In the genomic region with DNA sequence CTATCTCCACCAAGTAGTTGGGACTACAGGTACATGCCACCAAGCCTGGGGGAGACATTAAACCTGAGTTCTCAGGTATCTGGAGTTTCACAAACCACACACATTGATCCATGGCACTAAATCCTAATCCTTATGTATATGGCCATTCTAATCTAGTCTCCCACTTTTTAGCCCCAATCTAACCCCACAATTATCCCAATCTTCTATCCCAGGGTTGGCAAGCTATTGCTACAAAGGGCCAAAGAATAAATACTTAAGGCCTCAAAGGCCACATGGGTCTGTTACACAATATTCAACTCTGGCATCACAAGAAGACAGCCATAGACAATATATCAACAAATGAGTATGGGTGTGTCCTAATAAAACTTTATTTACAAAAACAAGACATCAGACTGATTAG, we compare ENCODE assay signal across 27 mouse cellular contexts.
DNase-seq lines count a peak whose midpoint lies in the region; ATAC-seq and TF ChIP-seq lines count a peak whose summit lies in the region.
"Had no signal": no experiment of that assay in that cellular context is flagged by ENCODE, and none has a peak within 500 bp of the region (broad histone marks: within the 10 kb centered on the region; RNA-seq: fewer than 3 reads in every experiment).

No protein-coding gene starts in this region.

- peaks cover 3% of the 10 kb centered on the region; the same call in 1 of the 2 replicates for H3K4me1 ChIP-seq in liver, adult 2 months (ENCODE audit: control insufficient read depth, insufficient read depth, low read length)
- peaks cover 15% of the 10 kb centered on the region for H3K4me1 ChIP-seq in liver, postnatal 0 days (ENCODE audit: insufficient read depth)
- peaks cover 40% of the 10 kb centered on the region for H3K4me1 ChIP-seq in lung, embryonic 16.5 days (replicated peaks; ENCODE audit: control insufficient read depth, insufficient read depth, low read length)
- H3K4me1 ChIP-seq: forebrain, embryonic 13.5 days had no signal

- no peak overlapping the region for H3K4me2 ChIP-seq in liver, postnatal 0 days (ENCODE audit: low read depth, low read length)
- H3K4me2 ChIP-seq in lung, embryonic 16.5 days (ENCODE audit: low read depth, low read length) = no peak overlapping the region
- H3K4me2 ChIP-seq: embryonic facial prominence, embryonic 13.5 days; forebrain, embryonic 13.5 days; hindbrain, embryonic 12.5 days; hindbrain, embryonic 15.5 days had no signal

- DNase-seq in liver, adult 2 months (ENCODE audit: extremely low read depth, low read depth, low spot score) = peak; percentile 11
- DNase-seq in liver, postnatal 0 days = no peak
- no peak for DNase-seq in lung, postnatal 14 days
- peak; percentile 83 for DNase-seq in fat pad, adult 2 months (ENCODE audit: extremely low read depth, low read depth, low spot score)
- no peak for DNase-seq in ovary, postnatal 14 days (ENCODE audit: low spot score)
- DNase-seq: adrenal gland, adult 8-10 months; adrenal gland, postnatal 25 days; cerebellum, adult 11-12 months; cerebellum, adult 8-10 months; cerebellum, postnatal 10 days; cerebellum, postnatal 36 days; embryo, embryonic 11 days; gastrocnemius, postnatal 25 days; heart, adult 2 months; heart, postnatal 14 days had no signal

- H3K9me3 ChIP-seq in liver, postnatal 0 days (ENCODE audit: low read length) = no peaks in the 10 kb centered on the region
- H3K9me3 ChIP-seq in lung, embryonic 16.5 days (ENCODE audit: control insufficient read depth, low read length) = no peaks in the 10 kb centered on the region
- H3K9me3 ChIP-seq: embryonic facial prominence, embryonic 10.5 days; embryonic facial prominence, embryonic 13.5 days; forebrain, embryonic 10.5 days; forebrain, embryonic 13.5 days; heart, embryonic 10.5 days; heart, embryonic 13.5 days; hindbrain, embryonic 12.5 days; hindbrain, embryonic 15.5 days had no signal

- H3K9ac ChIP-seq in liver, adult 2 months (ENCODE audit: low read depth, low read length) = no peak overlapping the region
- H3K9ac ChIP-seq in liver, postnatal 0 days (replicated peaks) = no peak overlapping the region
- no peak overlapping the region for H3K9ac ChIP-seq in lung, embryonic 16.5 days (ENCODE audit: low read length)
- H3K9ac ChIP-seq: embryonic facial prominence, embryonic 13.5 days; forebrain, embryonic 13.5 days; heart, embryonic 13.5 days; hindbrain, embryonic 12.5 days; hindbrain, embryonic 15.5 days had no signal

- H3K36me3 ChIP-seq in liver, adult 2 months (ENCODE audit: control insufficient read depth, insufficient read depth, low read length) = no peaks in the 10 kb centered on the region
- H3K36me3 ChIP-seq in liver, postnatal 0 days (replicated peaks; ENCODE audit: insufficient read depth, low read length) = no peaks in the 10 kb centered on the region
- no peaks in the 10 kb centered on the region for H3K36me3 ChIP-seq in lung, embryonic 16.5 days (ENCODE audit: control insufficient read depth, insufficient read depth, low read length)
- H3K36me3 ChIP-seq: embryonic facial prominence, embryonic 10.5 days; forebrain, embryonic 10.5 days; hindbrain, embryonic 12.5 days; hindbrain, embryonic 15.5 days had no signal

- TF ChIP-seq CTCF in liver, adult 2 months (IDR thresholded peaks at IDR 0.05; ENCODE audit: low read depth, low read length) = no peak
- no peak for TF ChIP-seq CTCF in liver, postnatal 0 days (IDR thresholded peaks at IDR 0.05; ENCODE audit: low read depth)

- H3K27ac ChIP-seq in liver, adult 2 months (replicated peaks; ENCODE audit: insufficient read depth, low read depth, low read length) = no peak overlapping the region
- no peak overlapping the region for H3K27ac ChIP-seq in liver, postnatal 0 days (ENCODE audit: low read depth)
- peak overlapping the region; percentile 17; the same call in 1 of the 2 replicates for H3K27ac ChIP-seq in lung, embryonic 16.5 days (ENCODE audit: low read length)
- H3K27ac ChIP-seq: embryonic facial prominence, embryonic 10.5 days; forebrain, embryonic 10.5 days; forebrain, embryonic 13.5 days; hindbrain, embryonic 12.5 days; hindbrain, embryonic 15.5 days had no signal

- no peaks in the 10 kb centered on the region for H3K79me2 ChIP-seq in liver, adult 2 months (ENCODE audit: control insufficient read depth, insufficient read depth, low read length)

- no peaks in the 10 kb centered on the region for H3K27me3 ChIP-seq in liver, adult 2 months (ENCODE audit: control insufficient read depth, insufficient read depth, low read length)
- no peaks in the 10 kb centered on the region for H3K27me3 ChIP-seq in liver, postnatal 0 days (ENCODE audit: insufficient read depth, low read length)
- H3K27me3 ChIP-seq in lung, embryonic 16.5 days (ENCODE audit: control insufficient read depth, insufficient read depth, low read depth, low read length) = no peaks in the 10 kb centered on the region
- H3K27me3 ChIP-seq: embryonic facial prominence, embryonic 13.5 days; forebrain, embryonic 13.5 days; heart, embryonic 13.5 days; hindbrain, embryonic 12.5 days; hindbrain, embryonic 15.5 days had no signal

- H3K4me3 ChIP-seq in liver, adult 2 months (ENCODE audit: insufficient read depth, low read depth, low read length) = no peak overlapping the region
- H3K4me3 ChIP-seq in liver, postnatal 0 days (ENCODE audit: low read depth, low read length) = no peak overlapping the region
- no peak overlapping the region for H3K4me3 ChIP-seq in lung, embryonic 16.5 days (ENCODE audit: low read length)
- H3K4me3 ChIP-seq: embryonic facial prominence, embryonic 10.5 days; embryonic facial prominence, embryonic 13.5 days; erythroblast, embryonic 14.5 days; forebrain, embryonic 10.5 days; forebrain, embryonic 13.5 days; heart, adult 2 months; heart, embryonic 10.5 days; heart, embryonic 13.5 days; hindbrain, embryonic 12.5 days; hindbrain, embryonic 15.5 days had no signal

- TF ChIP-seq EP300 in liver, postnatal 0 days (IDR thresholded peaks at IDR 0.05; ENCODE audit: low read depth) = no peak

- no peak for TF ChIP-seq POLR2A in liver, adult 2 months (IDR thresholded peaks at IDR 0.05; ENCODE audit: extremely low read depth, insufficient read depth, low read length)

- no peak for ATAC-seq in liver, postnatal 0 days
- ATAC-seq in lung, embryonic 16.5 days (ENCODE audit: low read depth) = no peak
- ATAC-seq: CD4-positive, CD25-positive, alpha-beta regulatory T cell, adult 4 months; forebrain, embryonic 13.5 days; forebrain, embryonic 16.5 days had no signal

Comparison
In these comparisons a context has a peak if more than half of its experiments do, and no peak if none do; other contexts are left out.
1. DNase-seq: peak in liver, adult 2 months (single experiment) and fat pad, adult 2 months (single experiment); none in liver, postnatal 0 days (single experiment), lung, postnatal 14 days (single experiment) and ovary, postnatal 14 days (single experiment).